Mouse (Mus musculus) C2C12 (cell line): ENCODE results near the gene Ccser1.

ENCODE experiments used
- CTCF ChIP-seq: IDR thresholded peaks from one replicate; pipeline ENCODE4 v1.5.1; 2011; ENCODE audit not compliant: control insufficient read depth, insufficient read depth, insufficient read length
- FOSL1 ChIP-seq: IDR thresholded peaks from one replicate; pipeline ENCODE4 v1.8.0; 2011; ENCODE audit warnings: mild to moderate bottlenecking, low read length; ENCODE audit not compliant: poor library complexity, insufficient read depth, severe bottlenecking
- MYOG ChIP-seq: IDR thresholded peaks from one replicate; pipeline ENCODE4 v1.6.1; 2011; ENCODE audit not compliant: control insufficient read depth, insufficient read length; ENCODE audit errors: extremely low read depth
- USF1 ChIP-seq: IDR thresholded peaks from one replicate; pipeline ENCODE4 v1.6.1; 2011; ENCODE audit warnings: low read depth, mild to moderate bottlenecking, control low read depth, moderate library complexity

- TF ChIP-seq FOSL1, result no peak
- no peak for TF ChIP-seq CTCF
- TF ChIP-seq USF1, result no peak
- no peak for TF ChIP-seq MYOG
These were observed 335.2 kb downstream of the Ccser1 start for GRCm38 (mm10) chr6:61515310-61515709.
